Mouse (Mus musculus): ENCODE data around the gene Fam53b. TPM values are rescaled to one million over a fixed set of nuclear protein-coding genes. Genes with fewer than 3 reads are reported as not detected.

The Fam53b gene
- polyA plus RNA-seq, 1 experiment from 2014 or later, result 15.5 TPM

- no peak overlapping the region for H3K4me3 ChIP-seq (replicated peaks; ENCODE audit: low read depth, low read length)
- H3K36me3 ChIP-seq (ENCODE audit: control insufficient read depth, insufficient read depth, low read length), result peaks cover 32% of the 10 kb centered on the region
- ATAC-seq (ENCODE audit: low FRiP score, low TSS enrichment) (no peak), DNase-seq (no peak)
- H3K4me2 ChIP-seq (ENCODE audit: low read length), result no peak overlapping the region
- WGBS, result 90% methylated on average over 1 of the region's 1 CpGs
- H3K27me3 ChIP-seq (ENCODE audit: control insufficient read depth, insufficient read depth, low read length), result no peaks in the 10 kb centered on the region
- no peak overlapping the region for H3K27ac ChIP-seq (replicated peaks; ENCODE audit: low read depth, low read length)
- H3K9me3 ChIP-seq (ENCODE audit: control insufficient read depth, low read length), result no peaks in the 10 kb centered on the region
- H3K4me1 ChIP-seq (ENCODE audit: control insufficient read depth, insufficient read depth, low read length), result no peaks in the 10 kb centered on the region
- H3K9ac ChIP-seq (replicated peaks; ENCODE audit: low read length), result no peak overlapping the region
Observed at GRCm38 (mm10) chr7:132842455-132842854, 28.8 kb upstream of the Fam53b start.

GRCm38 (mm10) chr7:132841287-132841686, 27.6 kb upstream of the Fam53b start:
- no peak overlapping the region for H3K4me2 ChIP-seq (ENCODE audit: low read length)
- H3K27ac ChIP-seq (replicated peaks; ENCODE audit: low read depth, low read length), result no peak overlapping the region
- H3K27me3 ChIP-seq (ENCODE audit: control insufficient read depth, insufficient read depth, low read length), result no peaks in the 10 kb centered on the region
- H3K9me3 ChIP-seq (ENCODE audit: control insufficient read depth, low read length), result no peaks in the 10 kb centered on the region
- no peak overlapping the region for H3K9ac ChIP-seq (replicated peaks; ENCODE audit: low read length)
- H3K4me1 ChIP-seq (ENCODE audit: control insufficient read depth, insufficient read depth, low read length), result no peaks in the 10 kb centered on the region
- no peak for DNase-seq
- ATAC-seq (ENCODE audit: low FRiP score, low TSS enrichment), result no peak
- WGBS, result 80% methylated on average over 5 of the region's 5 CpGs
- H3K4me3 ChIP-seq (replicated peaks; ENCODE audit: low read depth, low read length), result no peak overlapping the region
- H3K36me3 ChIP-seq (ENCODE audit: control insufficient read depth, insufficient read depth, low read length), result peaks cover 31% of the 10 kb centered on the region

- no peak for ATAC-seq (ENCODE audit: low FRiP score, low TSS enrichment)
Observed at GRCm38 (mm10) chr7:132830955-132831354, 17.3 kb upstream of the Fam53b start.

GRCm38 (mm10) chr7:132824346-132825022, 10.8 kb upstream of the Fam53b start:
- no peak overlapping the region for H3K4me2 ChIP-seq (ENCODE audit: low read length)
- 38% methylated on average over 1 of the region's 1 CpGs for WGBS
- H3K27ac ChIP-seq (replicated peaks; ENCODE audit: low read depth, low read length), result no peak overlapping the region
- ATAC-seq (ENCODE audit: low FRiP score, low TSS enrichment) (no peak), DNase-seq (no peak)
- H3K9ac ChIP-seq (replicated peaks; ENCODE audit: low read length), result no peak overlapping the region
- H3K9me3 ChIP-seq (ENCODE audit: control insufficient read depth, low read length), result no peaks in the 10 kb centered on the region
- no peaks in the 10 kb centered on the region for H3K4me1 ChIP-seq (ENCODE audit: control insufficient read depth, insufficient read depth, low read length)
- no peak overlapping the region for H3K4me3 ChIP-seq (replicated peaks; ENCODE audit: low read depth, low read length)
- peaks cover 35% of the 10 kb centered on the region for H3K36me3 ChIP-seq (ENCODE audit: control insufficient read depth, insufficient read depth, low read length)
- no peaks in the 10 kb centered on the region for H3K27me3 ChIP-seq (ENCODE audit: control insufficient read depth, insufficient read depth, low read length)

More at GRCm38 (mm10) chr7:132830955-132831354, 17.3 kb upstream of the Fam53b start:
- 79% methylated on average over 4 of the region's 4 CpGs for WGBS
- no peak overlapping the region for H3K4me2 ChIP-seq (ENCODE audit: low read length)
- H3K4me1 ChIP-seq (ENCODE audit: control insufficient read depth, insufficient read depth, low read length), result no peaks in the 10 kb centered on the region
- H3K27ac ChIP-seq (replicated peaks; ENCODE audit: low read depth, low read length), result no peak overlapping the region
- no peak overlapping the region for H3K9ac ChIP-seq (replicated peaks; ENCODE audit: low read length)
- H3K27me3 ChIP-seq (ENCODE audit: control insufficient read depth, insufficient read depth, low read length), result no peaks in the 10 kb centered on the region
- peaks cover 51% of the 10 kb centered on the region for H3K36me3 ChIP-seq (ENCODE audit: control insufficient read depth, insufficient read depth, low read length)
- no peak overlapping the region for H3K4me3 ChIP-seq (replicated peaks; ENCODE audit: low read depth, low read length)
- H3K9me3 ChIP-seq (ENCODE audit: control insufficient read depth, low read length), result no peaks in the 10 kb centered on the region
- no peak for DNase-seq

GRCm38 (mm10) chr7:132823832-132824231, 10.1 kb upstream of the Fam53b start:
- ATAC-seq (ENCODE audit: low FRiP score, low TSS enrichment) (no peak), DNase-seq (no peak)
- Histone ChIP-seq H3K9ac (replicated peaks; ENCODE audit: low read length) (no peak overlapping the region), H3K27ac (replicated peaks; ENCODE audit: low read depth, low read length) (no peak overlapping the region), H3K4me2 (ENCODE audit: low read length) (no peak overlapping the region), H3K27me3 (ENCODE audit: control insufficient read depth, insufficient read depth, low read length) (no peaks in the 10 kb centered on the region), H3K36me3 (ENCODE audit: control insufficient read depth, insufficient read depth, low read length) (peaks cover 35% of the 10 kb centered on the region), H3K4me3 (replicated peaks; ENCODE audit: low read depth, low read length) (no peak overlapping the region), H3K4me1 (ENCODE audit: control insufficient read depth, insufficient read depth, low read length) (no peaks in the 10 kb centered on the region), H3K9me3 (ENCODE audit: control insufficient read depth, low read length) (no peaks in the 10 kb centered on the region)

- ATAC-seq (ENCODE audit: low FRiP score, low TSS enrichment), result no peak
- Histone ChIP-seq H3K4me3 (replicated peaks; ENCODE audit: low read depth, low read length) (no peak overlapping the region), H3K36me3 (ENCODE audit: control insufficient read depth, insufficient read depth, low read length) (peaks cover 17% of the 10 kb centered on the region), H3K9ac (replicated peaks; ENCODE audit: low read length) (no peak overlapping the region), H3K4me1 (ENCODE audit: control insufficient read depth, insufficient read depth, low read length) (no peaks in the 10 kb centered on the region), H3K27ac (replicated peaks; ENCODE audit: low read depth, low read length) (no peak overlapping the region), H3K4me2 (ENCODE audit: low read length) (no peak overlapping the region), H3K27me3 (ENCODE audit: control insufficient read depth, insufficient read depth, low read length) (no peaks in the 10 kb centered on the region), H3K9me3 (ENCODE audit: control insufficient read depth, low read length) (no peaks in the 10 kb centered on the region)
- DNase-seq, result no peak
- WGBS, result 77% methylated on average over 3 of the region's 3 CpGs
Observed at GRCm38 (mm10) chr7:132820692-132821091, 7.0 kb upstream of the Fam53b start.

- 32% methylated on average over 6 of the region's 6 CpGs for WGBS
- H3K9ac ChIP-seq (replicated peaks; ENCODE audit: low read length), result no peak overlapping the region
- H3K27ac ChIP-seq (replicated peaks; ENCODE audit: low read depth, low read length), result no peak overlapping the region
- no peak overlapping the region for H3K4me3 ChIP-seq (replicated peaks; ENCODE audit: low read depth, low read length)
- no peaks in the 10 kb centered on the region for H3K27me3 ChIP-seq (ENCODE audit: control insufficient read depth, insufficient read depth, low read length)
- no peaks in the 10 kb centered on the region; the same call in 1 of the 2 replicates for H3K4me1 ChIP-seq (ENCODE audit: control insufficient read depth, insufficient read depth, low read length)
- ATAC-seq (ENCODE audit: low FRiP score, low TSS enrichment) (no peak), DNase-seq (no peak)
- H3K9me3 ChIP-seq (ENCODE audit: control insufficient read depth, low read length), result no peaks in the 10 kb centered on the region
- no peak overlapping the region for H3K4me2 ChIP-seq (ENCODE audit: low read length)
- H3K36me3 ChIP-seq (ENCODE audit: control insufficient read depth, insufficient read depth, low read length), result 0 out of 2 replicates have a peak, but pooled peaks cover 3% of the 10 kb centered on the region
Observed at GRCm38 (mm10) chr7:132817056-132817455, 3.4 kb upstream of the Fam53b start.

- no peak for ATAC-seq (ENCODE audit: low FRiP score, low TSS enrichment)
- H3K36me3 ChIP-seq (ENCODE audit: control insufficient read depth, insufficient read depth, low read length), result 0 out of 2 replicates have a peak, but pooled peaks cover 3% of the 10 kb centered on the region
- H3K9me3 ChIP-seq (ENCODE audit: control insufficient read depth, low read length), result no peaks in the 10 kb centered on the region
- no peaks in the 10 kb centered on the region for H3K27me3 ChIP-seq (ENCODE audit: control insufficient read depth, insufficient read depth, low read length)
- H3K4me3 ChIP-seq (replicated peaks; ENCODE audit: low read depth, low read length), result no peak overlapping the region
- H3K9ac ChIP-seq (replicated peaks; ENCODE audit: low read length), result no peak overlapping the region
- no peak overlapping the region for H3K4me2 ChIP-seq (ENCODE audit: low read length)
- peaks cover 5% of the 10 kb centered on the region; the same call in 1 of the 2 replicates for H3K4me1 ChIP-seq (ENCODE audit: control insufficient read depth, insufficient read depth, low read length)
- H3K27ac ChIP-seq (replicated peaks; ENCODE audit: low read depth, low read length), result no peak overlapping the region
- 19% methylated on average over 2 of the region's 2 CpGs for WGBS
- DNase-seq, result no peak
Observed at GRCm38 (mm10) chr7:132816528-132816927, 2.8 kb upstream of the Fam53b start.

- WGBS, result 88% methylated on average over 5 of the region's 5 CpGs
- Histone ChIP-seq H3K36me3 (ENCODE audit: control insufficient read depth, insufficient read depth, low read length) (no peaks in the 10 kb centered on the region), H3K9ac (replicated peaks; ENCODE audit: low read length) (no peak overlapping the region), H3K4me3 (replicated peaks; ENCODE audit: low read depth, low read length) (no peak overlapping the region), H3K4me2 (ENCODE audit: low read length) (no peak overlapping the region), H3K9me3 (ENCODE audit: control insufficient read depth, low read length) (no peaks in the 10 kb centered on the region), H3K4me1 (ENCODE audit: control insufficient read depth, insufficient read depth, low read length) (peaks cover 16% of the 10 kb centered on the region; the same call in 1 of the 2 replicates), H3K27me3 (ENCODE audit: control insufficient read depth, insufficient read depth, low read length) (no peaks in the 10 kb centered on the region), H3K27ac (replicated peaks; ENCODE audit: low read depth, low read length) (no peak overlapping the region)
- DNase-seq (no peak), ATAC-seq (ENCODE audit: low FRiP score, low TSS enrichment) (no peak)
Observed at GRCm38 (mm10) chr7:132815081-132815480, 1.4 kb upstream of the Fam53b start.

Measured in midbrain, embryonic 14.5 days (tissue).